Mouse (Mus musculus) effector memory CD4-positive, alpha-beta T cell, adult 7 months (primary cell): ENCODE measurements around the gene Bub3. TPM values are rescaled to one million over a fixed set of nuclear protein-coding genes. Genes with fewer than 3 reads are reported as not detected.

Experiments used
- polyA plus RNA-seq: library from polyadenylated mRNA; unstranded; fragments of 100-300 nt; shearing (Covaris generic); gene quantifications from one replicate; pipeline ENCODE4 v1.2.1, GENCODE M21; 2017

The Bub3 gene
- 96.5 TPM for polyA plus RNA-seq

DNA sequence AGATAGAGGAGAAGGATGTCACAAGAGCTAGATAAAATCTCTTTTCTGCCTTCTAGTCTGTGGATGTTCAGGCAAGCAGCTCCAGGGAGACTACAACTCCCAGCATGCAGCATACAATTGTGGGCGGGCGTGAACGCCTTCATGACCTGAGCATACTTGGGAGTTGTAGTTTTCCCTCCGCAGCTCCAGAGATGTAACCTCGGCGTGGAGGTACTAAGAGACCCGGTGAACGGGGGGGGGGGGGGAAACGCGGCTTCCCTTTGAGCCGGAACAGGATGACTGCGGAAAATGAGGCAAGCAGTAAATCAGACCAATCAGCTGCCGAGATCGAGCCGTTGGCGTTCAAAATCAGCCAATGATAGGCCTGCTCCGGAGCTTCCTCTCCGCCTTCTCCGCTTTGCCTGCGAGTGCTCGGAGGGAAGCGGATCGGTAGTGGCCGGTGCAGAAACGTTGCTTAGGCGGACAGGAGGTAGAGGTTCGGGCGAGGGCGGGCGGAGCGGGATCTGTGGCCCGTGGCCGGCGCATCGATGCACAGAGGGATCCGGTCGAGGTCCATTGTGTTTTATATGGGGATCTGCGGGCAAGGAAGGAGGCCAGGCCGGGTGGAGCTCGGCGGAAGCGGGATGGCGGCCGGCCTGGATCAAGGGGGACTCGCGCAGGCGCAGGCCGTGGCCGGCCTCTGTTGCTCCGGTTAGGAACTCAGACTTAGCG lies at the start of gene Bub3:
Gene Bub3, plus strand, starts transcription at position 237 of the 711 bp plus-strand sequence.

GRCm38 (mm10) chr7:131542115-131542871 lies 17.7 kb upstream of the Bub3 start, which contains the start of gene Hmx3:
Hmx3 (plus strand) TSS chr7:131542867.

DNA sequence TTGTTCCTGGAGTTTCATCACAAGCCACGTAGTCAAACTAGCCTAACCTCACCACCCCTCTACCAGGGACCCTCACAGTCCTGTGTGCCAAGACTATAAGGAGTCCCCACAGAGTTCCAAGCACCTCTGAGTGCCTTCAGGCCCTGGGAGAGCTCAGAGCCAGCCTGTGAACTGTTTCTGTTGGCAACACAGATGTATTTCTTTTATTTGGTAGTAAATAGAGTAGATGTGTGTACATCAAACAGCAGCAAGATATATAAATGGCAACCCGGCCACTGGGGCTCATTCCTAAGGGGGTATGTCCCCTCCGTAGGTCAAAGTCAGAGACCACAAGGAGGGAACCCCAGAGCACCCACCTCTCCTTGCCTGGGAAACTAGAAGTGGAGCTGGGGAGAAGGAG lies 11.5 kb upstream of the Bub3 start, which contains the start of gene Hmx2:
Gene Hmx2, plus strand, starts transcription at position 301 of the 400 bp plus-strand sequence.

Other genes starting within 250 kb of the Bub3 start
- not detected for gene Cuzd1, start 237.9 kb upstream of the Bub3 start, polyA plus RNA-seq
- gene Fam24b, start 230.7 kb upstream of the Bub3 start, polyA plus RNA-seq = not detected
- not detected for gene Fam24a, start 226.4 kb upstream of the Bub3 start, polyA plus RNA-seq
- 12.1 TPM for gene 2310057M21Rik, start 197.5 kb upstream of the Bub3 start, polyA plus RNA-seq
- gene Pstk, start 189.1 kb upstream of the Bub3 start, polyA plus RNA-seq = 25.1 TPM
- gene Ikzf5, start 149.7 kb upstream of the Bub3 start, polyA plus RNA-seq = 29.9 TPM
- gene Acadsb, start 149.6 kb upstream of the Bub3 start, polyA plus RNA-seq = 35.5 TPM
- not detected for gene Hmx3, start 17.4 kb upstream of the Bub3 start, polyA plus RNA-seq
- not detected for gene Hmx2, start 11.4 kb upstream of the Bub3 start, polyA plus RNA-seq